Mouse (Mus musculus) neural tube, embryonic 14.5 days (tissue): ENCODE data around the gene Slc9a3r1. TPM values are rescaled to one million over a fixed set of nuclear protein-coding genes. Genes with fewer than 3 reads are reported as not detected.

ENCODE experiments used
- ATAC-seq: fragments of 200-750 bp; cut with Nextera tagmentation; 2 replicates; pipeline ENCODE4 v1.8.0; 2017; ENCODE audit warnings: low read depth, mild to moderate bottlenecking, moderate TSS enrichment, moderate library complexity
- H3K27ac ChIP-seq: fragments of 300-500 bp; sonication (generic); 2 replicates; pipeline ENCODE4 v1.5.1; 2014; ENCODE audit warnings: low read depth, mild to moderate bottlenecking, control low read depth, low read length, moderate library complexity, mixed read lengths
- H3K27me3 ChIP-seq: fragments of 300-500 bp; sonication (generic); 2 replicates; pipeline ENCODE4 v1.6.1; 2014; ENCODE audit warnings: low read length; ENCODE audit not compliant: control insufficient read depth, insufficient read depth
- H3K36me3 ChIP-seq: fragments of 300-500 bp; sonication (generic); 2 replicates; pipeline ENCODE4 v1.6.1; 2014; ENCODE audit warnings: low read length, mixed read lengths; ENCODE audit not compliant: control insufficient read depth, insufficient read depth
- H3K4me1 ChIP-seq: fragments of 300-500 bp; sonication (generic); 2 replicates; pipeline ENCODE4 v1.6.1; 2014; ENCODE audit warnings: low read length; ENCODE audit not compliant: control insufficient read depth, insufficient read depth
- H3K4me2 ChIP-seq: fragments of 300-500 bp; sonication (generic); 2 replicates; pipeline ENCODE4 v1.6.1; 2014; ENCODE audit warnings: mild to moderate bottlenecking, low read depth, low read length, control low read depth
- H3K4me3 ChIP-seq: fragments of 300-500 bp; sonication (generic); 2 replicates; pipeline ENCODE4 v1.5.1; 2014; ENCODE audit warnings: low read depth, low read length, control low read depth, mixed read lengths
- H3K9ac ChIP-seq: fragments of 300-500 bp; sonication (generic); replicated peaks from 2 replicates; pipeline ENCODE4 v1.6.1; 2014; ENCODE audit warnings: low read depth, mild to moderate bottlenecking, control low read depth, low read length, mixed read lengths
- H3K9me3 ChIP-seq: fragments of 300-500 bp; sonication (generic); 2 replicates; pipeline ENCODE4 v1.6.1; 2016; ENCODE audit warnings: low read length; ENCODE audit not compliant: control insufficient read depth
- WGBS: fragments of 180-500 bp; shearing (Covaris S2); extraction: QIAGEN DNeasy Blood & Tissue Kit; methylation state at CpG from one replicate; pipeline ENCODE4 v1.1.7; 2014; 5-methylcytosine and 5-hydroxymethylcytosine counted together
- polyA plus RNA-seq: library from polyadenylated mRNA; unstranded; fragments of >200 nt; fragmentation: Nextera tagmentation; extraction: Ambion mirVana; gene quantifications from 2 replicates; pipeline ENCODE4 v1.2.1, GENCODE M21; 2014

Gene Slc9a3r1
- polyA plus RNA-seq, 1 experiment from 2014 or later = 42.3 TPM

DNA sequence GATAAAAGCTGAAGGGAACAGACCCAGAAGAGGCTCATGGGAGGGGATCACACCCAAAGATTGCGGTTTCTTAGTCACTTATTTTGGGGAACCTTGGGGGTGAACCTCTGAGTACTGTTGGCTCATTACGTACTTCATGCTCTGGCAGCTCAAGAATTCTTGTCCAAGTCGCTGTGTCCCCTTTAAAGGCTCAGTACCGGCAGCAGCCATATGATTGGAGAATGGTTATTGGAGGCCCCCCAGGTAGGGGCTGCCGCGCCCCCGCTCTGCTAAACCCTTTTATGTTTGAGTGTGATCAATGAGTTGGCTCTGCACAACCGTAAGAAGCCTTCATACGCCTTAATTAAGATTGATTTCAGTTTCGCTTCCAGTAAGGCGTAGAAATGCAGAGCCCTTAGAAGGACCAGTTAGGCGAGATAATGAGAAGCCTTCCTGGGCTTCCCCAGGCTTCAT is 35.8 kb downstream of the Slc9a3r1 start:
- ATAC-seq = no peak
- no peaks in the 10 kb centered on the region for H3K4me1 ChIP-seq

DNA sequence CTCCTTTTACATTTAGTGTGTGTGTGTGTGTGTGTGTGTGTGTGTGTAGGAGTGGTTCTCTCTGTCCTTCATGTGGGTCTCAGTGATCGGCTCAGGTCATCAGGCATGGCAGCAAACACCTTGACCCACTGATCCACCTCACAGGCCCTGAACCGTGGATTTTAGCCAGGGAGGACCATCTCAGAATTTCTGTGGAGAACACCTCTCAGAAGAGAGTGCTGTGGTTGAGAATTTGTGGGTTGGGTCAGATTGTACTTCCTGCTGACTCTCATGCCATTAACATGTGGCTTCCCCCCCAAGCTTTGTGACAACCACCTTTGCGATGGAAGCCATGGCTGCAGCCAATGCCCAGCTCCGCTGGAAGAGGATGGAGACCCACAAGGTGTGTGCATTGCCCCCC is 37.4 kb downstream of the Slc9a3r1 start:
- Histone ChIP-seq H3K4me2 (no peak overlapping the region), H3K27me3 (no peaks in the 10 kb centered on the region), H3K36me3 (0 out of 2 replicates have a peak, but pooled peaks cover 12% of the 10 kb centered on the region), H3K27ac (no peak overlapping the region), H3K9ac (no peak overlapping the region), H3K4me1 (no peaks in the 10 kb centered on the region), H3K9me3 (no peaks in the 10 kb centered on the region), H3K4me3 (no peak overlapping the region)
- WGBS = 94% methylated on average over 4 of the region's 4 CpGs
- ATAC-seq = no peak

More for the DNA sequence above, 35.8 kb downstream of the Slc9a3r1 start:
- WGBS = 36% methylated on average over 12 of the region's 12 CpGs
- no peak overlapping the region for H3K4me2 ChIP-seq
- H3K27me3 ChIP-seq = no peaks in the 10 kb centered on the region
- H3K9ac ChIP-seq = no peak overlapping the region
- H3K9me3 ChIP-seq = no peaks in the 10 kb centered on the region
- H3K27ac ChIP-seq = no peak overlapping the region
- H3K4me3 ChIP-seq = no peak overlapping the region
- H3K36me3 ChIP-seq = 0 out of 2 replicates have a peak, but pooled peaks cover 12% of the 10 kb centered on the region

- no peaks in the 10 kb centered on the region for H3K27me3 ChIP-seq
- ATAC-seq = peak; percentile 84
Measured at GRCm38 (mm10) chr11:115202316-115202715, 39.2 kb downstream of the Slc9a3r1 start.

GRCm38 (mm10) chr11:115202756-115203155 is 39.6 kb downstream of the Slc9a3r1 start:
- H3K27me3 ChIP-seq = no peaks in the 10 kb centered on the region
- no peak overlapping the region for H3K27ac ChIP-seq
- no peaks in the 10 kb centered on the region for H3K9me3 ChIP-seq
- ATAC-seq = no peak
- peaks cover 14% of the 10 kb centered on the region; the same call in 1 of the 2 replicates for H3K36me3 ChIP-seq
- H3K4me3 ChIP-seq = no peak overlapping the region
- WGBS = 91% methylated on average over 9 of the region's 9 CpGs
- H3K9ac ChIP-seq = no peak overlapping the region
- H3K4me2 ChIP-seq = no peak overlapping the region
- no peaks in the 10 kb centered on the region for H3K4me1 ChIP-seq

More at GRCm38 (mm10) chr11:115202316-115202715, 39.2 kb downstream of the Slc9a3r1 start:
- Histone ChIP-seq H3K4me1 (no peaks in the 10 kb centered on the region), H3K4me3 (no peak overlapping the region), H3K9ac (no peak overlapping the region), H3K9me3 (no peaks in the 10 kb centered on the region), H3K4me2 (no peak overlapping the region), H3K27ac (no peak overlapping the region), H3K36me3 (peaks cover 15% of the 10 kb centered on the region; the same call in 1 of the 2 replicates)
- 12% methylated on average over 12 of the region's 12 CpGs for WGBS

GRCm38 (mm10) chr11:115208126-115208525 is 45.0 kb downstream of the Slc9a3r1 start:
- no peaks in the 10 kb centered on the region for H3K27me3 ChIP-seq
- no peak for ATAC-seq
- H3K4me2 ChIP-seq = no peak overlapping the region
- no peak overlapping the region for H3K4me3 ChIP-seq
- peaks cover 7% of the 10 kb centered on the region; the same call in 1 of the 2 replicates for H3K36me3 ChIP-seq
- no peaks in the 10 kb centered on the region for H3K9me3 ChIP-seq
- no peaks in the 10 kb centered on the region for H3K4me1 ChIP-seq
- no peak overlapping the region for H3K9ac ChIP-seq
- WGBS = 61% methylated on average over 12 of the region's 12 CpGs
- no peak overlapping the region for H3K27ac ChIP-seq

DNA sequence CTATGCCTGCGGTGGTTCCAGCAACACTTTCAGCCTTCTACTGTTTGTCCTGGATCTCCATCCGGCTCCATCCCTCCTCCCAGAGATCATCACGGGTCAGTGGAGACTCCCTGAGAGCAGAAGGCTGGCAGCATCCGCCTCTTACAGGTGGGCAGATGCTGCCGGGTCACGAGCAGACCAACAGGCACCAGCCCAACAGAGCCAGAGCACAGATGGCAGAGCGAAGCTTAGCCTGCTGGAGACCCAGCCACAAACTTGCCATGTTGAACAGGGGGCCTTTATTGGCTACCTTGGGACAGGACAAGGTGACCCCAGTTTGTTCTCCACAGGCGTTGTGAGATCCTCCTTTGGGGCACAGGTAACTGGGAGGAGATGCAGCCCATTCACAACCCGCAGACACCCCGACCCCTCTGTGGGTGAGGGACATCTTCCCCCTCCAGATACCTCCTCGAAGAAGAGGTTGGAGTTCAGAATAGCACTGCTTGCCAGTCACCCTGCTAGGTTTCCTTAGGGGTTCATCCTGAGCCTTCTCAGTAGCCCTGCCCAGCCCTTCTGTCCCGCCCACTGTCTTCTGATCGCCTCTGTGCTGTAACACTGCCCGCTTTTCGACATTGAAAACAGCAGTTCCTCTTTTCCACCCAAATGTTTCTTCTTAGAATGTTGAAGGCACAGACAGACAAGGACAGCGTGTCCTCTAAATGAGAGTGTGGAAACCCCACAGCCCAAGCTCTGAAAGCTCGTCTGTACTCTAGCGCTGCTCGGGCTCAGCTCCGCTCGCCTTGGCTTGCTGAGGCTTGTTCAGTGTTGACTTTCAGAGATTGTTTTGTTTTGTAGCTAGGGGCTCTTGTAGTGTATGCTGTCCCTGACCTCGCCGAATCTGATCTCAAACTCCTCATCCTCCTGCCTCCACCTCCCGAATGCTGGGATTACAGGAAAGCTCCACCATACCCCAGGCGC is 45.9 kb downstream of the Slc9a3r1 start:
- 83% methylated on average over 25 of the region's 25 CpGs for WGBS
- no peak overlapping the region for H3K4me3 ChIP-seq
- peaks cover 7% of the 10 kb centered on the region; the same call in 1 of the 2 replicates for H3K36me3 ChIP-seq
- H3K9me3 ChIP-seq = no peaks in the 10 kb centered on the region
- H3K9ac ChIP-seq = no peak overlapping the region
- no peak overlapping the region for H3K4me2 ChIP-seq
- no peaks in the 10 kb centered on the region for H3K4me1 ChIP-seq
- ATAC-seq = no peak
- no peak overlapping the region for H3K27ac ChIP-seq
- no peaks in the 10 kb centered on the region for H3K27me3 ChIP-seq

GRCm38 (mm10) chr11:115209958-115210357 is 46.8 kb downstream of the Slc9a3r1 start:
- Histone ChIP-seq H3K4me3 (no peak overlapping the region), H3K4me1 (no peaks in the 10 kb centered on the region), H3K36me3 (peaks cover 7% of the 10 kb centered on the region; the same call in 1 of the 2 replicates), H3K27me3 (no peaks in the 10 kb centered on the region), H3K27ac (no peak overlapping the region), H3K4me2 (no peak overlapping the region), H3K9me3 (no peaks in the 10 kb centered on the region), H3K9ac (no peak overlapping the region)
- 76% methylated on average over 7 of the region's 7 CpGs for WGBS
- ATAC-seq = no peak

DNA sequence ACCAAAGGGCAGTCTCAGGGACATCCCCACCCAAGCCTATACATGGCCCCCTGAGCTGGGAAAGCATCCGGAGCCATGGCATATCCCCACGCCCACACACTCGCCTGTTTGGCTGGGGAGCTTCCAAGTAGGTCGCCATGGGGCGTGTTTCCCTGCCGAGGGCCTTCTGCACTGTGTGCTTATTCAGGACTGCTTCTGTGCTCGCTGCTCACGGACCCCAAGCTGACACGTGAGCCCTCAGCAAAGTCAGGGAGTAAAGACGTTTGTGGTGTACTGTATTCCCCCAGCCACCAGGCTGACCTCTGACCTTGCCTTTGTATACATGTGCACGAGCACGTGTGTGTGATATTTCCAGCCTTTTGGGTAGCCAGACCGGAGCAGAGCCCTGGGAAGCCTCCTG is 49.0 kb downstream of the Slc9a3r1 start:
- Histone ChIP-seq H3K9me3 (no peaks in the 10 kb centered on the region), H3K4me1 (no peaks in the 10 kb centered on the region), H3K9ac (no peak overlapping the region), H3K27ac (no peak overlapping the region), H3K36me3 (0 out of 2 replicates have a peak, but pooled peaks cover 3% of the 10 kb centered on the region), H3K27me3 (no peaks in the 10 kb centered on the region), H3K4me2 (no peak overlapping the region), H3K4me3 (no peak overlapping the region)
- no peak for ATAC-seq
- WGBS = 60% methylated on average over 13 of the region's 13 CpGs

DNA sequence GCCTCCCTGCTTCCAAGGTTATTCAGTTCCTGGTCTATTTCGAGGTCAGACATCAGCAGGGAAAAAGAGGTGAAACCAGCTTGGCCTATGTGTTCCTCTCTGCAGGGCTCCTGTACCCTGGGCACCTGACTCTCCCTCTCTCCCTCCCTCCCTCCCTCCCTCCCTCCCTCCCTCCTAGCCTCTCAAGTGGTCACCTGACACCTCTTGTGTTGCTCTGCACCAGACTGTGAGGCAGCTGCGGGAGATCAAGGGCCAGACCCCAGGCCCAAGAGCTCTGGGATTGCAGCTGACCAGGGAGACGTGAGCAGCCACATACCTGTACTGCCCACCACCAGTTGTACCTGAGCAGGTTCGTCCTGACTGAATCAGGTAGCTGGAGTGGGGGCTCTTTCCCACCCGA is 52.0 kb downstream of the Slc9a3r1 start:
- ATAC-seq = no peak

More for the DNA sequence above, 52.0 kb downstream of the Slc9a3r1 start:
- Histone ChIP-seq H3K4me2 (no peak overlapping the region), H3K4me1 (peaks cover 9% of the 10 kb centered on the region; the same call in 1 of the 2 replicates), H3K4me3 (no peak overlapping the region), H3K27ac (no peak overlapping the region), H3K9me3 (no peaks in the 10 kb centered on the region), H3K27me3 (no peaks in the 10 kb centered on the region), H3K36me3 (no peaks in the 10 kb centered on the region), H3K9ac (no peak overlapping the region)
- 39% methylated on average over 5 of the region's 5 CpGs for WGBS
